Mouse (Mus musculus): ENCODE measurements around the gene Ahcyl1. TPM values are rescaled to one million over a fixed set of nuclear protein-coding genes. Genes with fewer than 3 reads are reported as not detected.

Ahcyl1 gene
- 146 and 149 TPM in 2 replicates for total RNA-seq (2014; fragmentation: Nextera tagmentation)
- total RNA-seq (2017) = 43.7 and 54.9 TPM in 2 replicates
- polyA plus RNA-seq (2012) = 18.2 and 21.4 TPM in 2 replicates

- peak within 1 kb of the TSS; percentile 87 for H3K4me3 ChIP-seq (ENCODE audit: low read depth, low read length)
- peaks cover 22% of the 10 kb centered on the region for H3K27me3 ChIP-seq (ENCODE audit: insufficient read depth, low read length)
- TF ChIP-seq GATA1 (IDR thresholded peaks at IDR 0.05; ENCODE audit: borderline replicate concordance, low read length) (no peak), CTCF (IDR thresholded peaks at IDR 0.05; ENCODE audit: low read depth, low read length) (peak; percentile 39; the same call in 1 of the 2 replicates)
- ATAC-seq (ENCODE audit: extremely low read depth, insufficient number of reproducible peaks, low FRiP score, poor library complexity, severe bottlenecking) (peak; percentile 95), DNase-seq (ENCODE audit: low spot score) (peak; percentile 77)
- no peaks in the 10 kb centered on the region for H3K9me3 ChIP-seq (replicated peaks)
- peaks cover 13% of the 10 kb centered on the region for H3K36me3 ChIP-seq (replicated peaks)
- peaks cover 36% of the 10 kb centered on the region for H3K4me1 ChIP-seq (ENCODE audit: insufficient read depth, low read depth, low read length)
Measured at GRCm38 (mm10) chr3:107695948-107696881, at the start of gene Ahcyl1. Gene Ahcyl1, minus strand, starts transcription at chr3:107696560.

- Histone ChIP-seq H3K4me1 (ENCODE audit: insufficient read depth, low read depth, low read length) (no peaks in the 10 kb centered on the region), H3K4me3 (ENCODE audit: low read depth, low read length) (no peak overlapping the region), H3K36me3 (replicated peaks) (no peaks in the 10 kb centered on the region), H3K27me3 (ENCODE audit: insufficient read depth, low read length) (peaks cover 54% of the 10 kb centered on the region), H3K9me3 (replicated peaks) (no peaks in the 10 kb centered on the region)
- DNase-seq (ENCODE audit: low spot score) (no peak), ATAC-seq (ENCODE audit: extremely low read depth, insufficient number of reproducible peaks, low FRiP score, poor library complexity, severe bottlenecking) (no peak)
- TF ChIP-seq GATA2 (IDR thresholded peaks at IDR 0.05; ENCODE audit: borderline replicate concordance, low read depth, low read length) = no peak
- TF ChIP-seq POLR2AphosphoS5 (IDR thresholded peaks at IDR 0.05; ENCODE audit: insufficient replicate concordance, low read depth, low read length) = no peak
- TF ChIP-seq CTCF (IDR thresholded peaks at IDR 0.05; ENCODE audit: low read depth, low read length) = no peak
- TF ChIP-seq GATA1 (IDR thresholded peaks at IDR 0.05; ENCODE audit: borderline replicate concordance, low read length) = no peak
Measured at GRCm38 (mm10) chr3:107746026-107746425, 49.7 kb upstream of the Ahcyl1 start.

- no peak for ATAC-seq (ENCODE audit: extremely low read depth, insufficient number of reproducible peaks, low FRiP score, poor library complexity, severe bottlenecking)
- Histone ChIP-seq H3K4me3 (ENCODE audit: low read depth, low read length) (no peak overlapping the region), H3K27me3 (ENCODE audit: insufficient read depth, low read length) (peaks cover 50% of the 10 kb centered on the region), H3K4me1 (ENCODE audit: insufficient read depth, low read depth, low read length) (no peaks in the 10 kb centered on the region), H3K36me3 (replicated peaks) (no peaks in the 10 kb centered on the region), H3K9me3 (replicated peaks) (no peaks in the 10 kb centered on the region)
- no peak for DNase-seq (ENCODE audit: low spot score)
- no peak for TF ChIP-seq POLR2AphosphoS5 (IDR thresholded peaks at IDR 0.05; ENCODE audit: insufficient replicate concordance, low read depth, low read length)
- TF ChIP-seq CTCF (IDR thresholded peaks at IDR 0.05; ENCODE audit: low read depth, low read length) = no peak
- no peak for TF ChIP-seq TAL1 (conservative IDR thresholded peaks at IDR 0.05; ENCODE audit: low read depth, low read length)
- no peak for TF ChIP-seq GATA1 (IDR thresholded peaks at IDR 0.05; ENCODE audit: borderline replicate concordance, low read length)
- TF ChIP-seq GATA2 (IDR thresholded peaks at IDR 0.05; ENCODE audit: borderline replicate concordance, low read depth, low read length) = no peak
Measured at GRCm38 (mm10) chr3:107743650-107744049, 47.3 kb upstream of the Ahcyl1 start.

GRCm38 (mm10) chr3:107743107-107743506, 46.7 kb upstream of the Ahcyl1 start:
- TF ChIP-seq GATA1 (IDR thresholded peaks at IDR 0.05; ENCODE audit: borderline replicate concordance, low read length) = no peak
- no peak for TF ChIP-seq GATA2 (IDR thresholded peaks at IDR 0.05; ENCODE audit: borderline replicate concordance, low read depth, low read length)
- TF ChIP-seq POLR2AphosphoS5 (IDR thresholded peaks at IDR 0.05; ENCODE audit: insufficient replicate concordance, low read depth, low read length) = no peak
- no peak for TF ChIP-seq CTCF (IDR thresholded peaks at IDR 0.05; ENCODE audit: low read depth, low read length)
- TF ChIP-seq TAL1 (conservative IDR thresholded peaks at IDR 0.05; ENCODE audit: low read depth, low read length) = no peak
- H3K9me3 ChIP-seq (replicated peaks) = no peaks in the 10 kb centered on the region
- DNase-seq (ENCODE audit: low spot score) = no peak
- H3K4me1 ChIP-seq (ENCODE audit: insufficient read depth, low read depth, low read length) = no peaks in the 10 kb centered on the region
- ATAC-seq (ENCODE audit: extremely low read depth, insufficient number of reproducible peaks, low FRiP score, poor library complexity, severe bottlenecking) = no peak
- no peak overlapping the region for H3K4me3 ChIP-seq (ENCODE audit: low read depth, low read length)
- no peaks in the 10 kb centered on the region for H3K36me3 ChIP-seq (replicated peaks)
- H3K27me3 ChIP-seq (ENCODE audit: insufficient read depth, low read length) = peaks cover 48% of the 10 kb centered on the region

GRCm38 (mm10) chr3:107742071-107742710, 45.8 kb upstream of the Ahcyl1 start:
- ATAC-seq (ENCODE audit: extremely low read depth, insufficient number of reproducible peaks, low FRiP score, poor library complexity, severe bottlenecking) (no peak), DNase-seq (ENCODE audit: low spot score) (no peak)
- Histone ChIP-seq H3K27me3 (ENCODE audit: insufficient read depth, low read length) (peaks cover 54% of the 10 kb centered on the region), H3K4me1 (ENCODE audit: insufficient read depth, low read depth, low read length) (no peaks in the 10 kb centered on the region), H3K9me3 (replicated peaks) (no peaks in the 10 kb centered on the region), H3K36me3 (replicated peaks) (no peaks in the 10 kb centered on the region), H3K4me3 (ENCODE audit: low read depth, low read length) (no peak overlapping the region)
- no peak for TF ChIP-seq CTCF (IDR thresholded peaks at IDR 0.05; ENCODE audit: low read depth, low read length)
- TF ChIP-seq GATA2 (IDR thresholded peaks at IDR 0.05; ENCODE audit: borderline replicate concordance, low read depth, low read length) = no peak
- TF ChIP-seq TAL1 (conservative IDR thresholded peaks at IDR 0.05; ENCODE audit: low read depth, low read length) = no peak
- TF ChIP-seq GATA1 (IDR thresholded peaks at IDR 0.05; ENCODE audit: borderline replicate concordance, low read length) = no peak
- TF ChIP-seq POLR2AphosphoS5 (IDR thresholded peaks at IDR 0.05; ENCODE audit: insufficient replicate concordance, low read depth, low read length) = no peak

GRCm38 (mm10) chr3:107741387-107741786, 45.0 kb upstream of the Ahcyl1 start:
- H3K4me3 ChIP-seq (ENCODE audit: low read depth, low read length) = no peak overlapping the region
- H3K4me1 ChIP-seq (ENCODE audit: insufficient read depth, low read depth, low read length) = no peaks in the 10 kb centered on the region
- TF ChIP-seq GATA1 (IDR thresholded peaks at IDR 0.05; ENCODE audit: borderline replicate concordance, low read length) = no peak
- no peak for TF ChIP-seq CTCF (IDR thresholded peaks at IDR 0.05; ENCODE audit: low read depth, low read length)
- no peak for TF ChIP-seq GATA2 (IDR thresholded peaks at IDR 0.05; ENCODE audit: borderline replicate concordance, low read depth, low read length)
- no peak for TF ChIP-seq TAL1 (conservative IDR thresholded peaks at IDR 0.05; ENCODE audit: low read depth, low read length)
- no peaks in the 10 kb centered on the region for H3K9me3 ChIP-seq (replicated peaks)
- no peak for ATAC-seq (ENCODE audit: extremely low read depth, insufficient number of reproducible peaks, low FRiP score, poor library complexity, severe bottlenecking)
- no peaks in the 10 kb centered on the region for H3K36me3 ChIP-seq (replicated peaks)
- DNase-seq (ENCODE audit: low spot score) = no peak
- H3K27me3 ChIP-seq (ENCODE audit: insufficient read depth, low read length) = peaks cover 54% of the 10 kb centered on the region

All from G1E (cell line).